Mouse (Mus musculus) spleen, postnatal 0 days (tissue): ENCODE data around the gene Olfr67. TPM values are rescaled to one million over a fixed set of nuclear protein-coding genes. Genes with fewer than 3 reads are reported as not detected.

Experiments
- polyA plus RNA-seq: library from polyadenylated mRNA; unstranded; fragments of >200 nt; fragmentation: Nextera tagmentation; extraction: Ambion mirVana; gene quantifications from 2 replicates; pipeline ENCODE4 v1.2.1, GENCODE M21; 2015

The Olfr67 gene
- not detected in 2 replicates for polyA plus RNA-seq

DNA sequence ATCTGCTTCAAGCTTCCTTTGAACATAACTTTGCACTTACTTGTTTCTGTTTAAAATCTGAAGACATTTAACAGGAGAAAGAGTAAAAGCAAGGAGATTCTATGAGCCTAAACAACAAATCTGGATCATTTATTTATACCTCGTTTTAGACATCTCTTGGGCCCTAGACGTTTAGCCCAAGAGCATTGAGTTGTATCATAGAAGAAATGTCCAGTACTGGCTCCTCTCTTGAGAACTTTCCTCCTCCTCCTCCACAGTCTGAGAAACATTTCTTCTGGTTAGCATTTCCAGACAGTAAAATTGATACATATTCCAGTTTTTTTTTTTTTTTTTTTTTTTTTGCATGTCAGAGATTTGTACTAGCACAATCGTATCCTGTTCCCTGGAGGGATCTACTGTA is at the start of gene Olfr67:
Gene Olfr67 (minus strand): TSS at position 101 of the 400 bp plus-strand sequence.

DNA sequence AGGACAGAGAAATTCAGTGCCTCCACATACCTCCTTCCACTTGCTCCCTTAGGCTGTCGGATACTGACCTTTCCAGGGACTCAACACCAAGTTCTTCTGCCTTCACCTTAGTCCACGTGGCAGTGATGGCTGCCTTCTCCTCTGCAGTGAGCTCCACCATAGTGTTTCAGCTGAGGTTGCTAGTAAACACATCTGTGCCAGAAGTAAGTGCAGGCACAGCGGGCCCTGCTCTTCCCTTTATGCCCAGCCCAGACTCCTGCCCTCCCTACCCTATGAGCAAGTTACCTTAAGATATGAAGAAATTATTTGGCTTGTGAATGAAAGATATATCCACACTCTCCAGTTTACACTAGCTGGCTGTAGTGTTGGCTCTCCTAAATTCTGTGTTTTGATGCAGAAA is 48.6 kb upstream of the Olfr67 start, which contains the start of gene Hbb-bh2:
Gene Hbb-bh2 (minus strand): TSS at position 253 of the 400 bp plus-strand sequence.

DNA sequence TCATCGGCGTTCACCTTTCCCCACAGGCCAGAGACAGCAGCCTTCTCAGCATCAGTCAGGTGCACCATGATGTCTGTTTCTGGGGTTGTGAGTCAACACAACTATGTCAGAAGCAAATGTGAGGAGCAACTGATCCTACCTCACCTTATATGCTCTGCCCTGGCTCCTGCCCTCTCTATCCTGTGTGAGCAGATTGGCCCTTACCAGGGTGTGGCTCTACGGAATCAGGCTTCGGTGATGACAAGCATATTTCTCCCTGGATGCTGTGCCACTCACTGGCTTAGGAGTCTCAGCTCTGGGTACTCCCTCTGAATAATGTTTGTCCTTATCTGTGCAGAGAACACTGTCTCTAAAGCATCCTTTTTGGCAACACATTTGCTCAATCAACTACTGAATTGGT is 36.2 kb upstream of the Olfr67 start, which contains the start of gene Hbb-bs:
Gene Hbb-bs (minus strand): TSS at position 289 of the 400 bp plus-strand sequence.

DNA sequence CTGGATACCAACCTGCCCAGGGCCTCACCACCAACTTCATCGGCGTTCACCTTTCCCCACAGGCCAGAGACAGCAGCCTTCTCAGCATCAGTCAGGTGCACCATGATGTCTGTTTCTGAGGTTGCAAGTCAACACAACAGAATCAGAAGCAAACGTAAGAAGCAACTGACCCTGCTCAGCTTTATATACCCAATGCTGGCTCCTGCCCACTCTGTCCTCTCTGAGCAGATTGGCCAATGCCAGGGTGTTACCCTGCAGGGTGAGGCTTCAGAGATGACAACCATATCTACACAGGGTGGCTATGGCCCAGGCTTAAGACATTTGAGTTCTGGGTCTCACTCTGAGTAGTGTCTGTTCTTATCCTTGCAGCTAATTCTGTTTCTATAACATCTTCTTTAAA is 22.1 kb upstream of the Olfr67 start, which contains the start of gene Hbb-bt:
Gene Hbb-bt (minus strand): TSS at position 231 of the 400 bp plus-strand sequence.

DNA sequence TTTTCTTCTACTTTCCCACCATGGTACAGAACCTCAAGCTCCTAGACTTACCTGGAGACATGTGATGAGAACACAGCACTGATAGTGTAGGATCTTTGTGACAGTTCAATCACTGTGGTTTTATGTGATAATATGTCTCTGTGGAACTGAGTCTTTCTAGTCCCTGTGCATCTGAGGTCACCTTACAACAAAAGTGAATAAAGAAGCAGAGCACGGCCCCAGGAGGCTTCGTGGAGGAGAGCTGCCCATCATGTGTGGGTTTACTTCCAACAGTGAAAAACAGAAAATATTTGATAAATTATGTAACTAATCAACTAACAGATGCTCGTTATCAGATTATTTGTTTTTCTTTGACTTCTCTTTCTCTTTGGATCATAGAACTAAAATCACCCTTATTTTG is 12.0 kb downstream of the Olfr67 start, which contains the start of gene Olfr68:
Gene Olfr68 (minus strand): TSS at position 101 of the 400 bp plus-strand sequence.

DNA sequence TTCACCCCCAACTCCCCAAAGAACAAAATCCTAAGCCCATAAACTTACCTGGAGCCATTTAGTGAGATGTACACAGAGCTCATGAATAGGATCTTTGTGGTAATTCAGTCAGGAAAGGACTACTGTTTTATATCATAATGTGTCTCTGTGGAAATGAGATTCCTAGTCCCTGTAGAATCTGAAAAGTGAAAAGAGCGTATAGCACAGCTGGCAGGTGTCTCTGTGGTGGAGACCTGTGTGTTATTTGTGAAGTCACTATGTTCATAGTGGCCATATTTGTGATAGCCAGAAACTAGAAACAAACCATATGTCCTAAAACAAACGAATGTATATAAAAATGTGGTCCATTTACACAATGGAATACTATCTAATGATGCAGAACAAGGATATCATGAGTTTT is 20.1 kb downstream of the Olfr67 start, which contains the start of gene Olfr69:
Gene Olfr69 (minus strand): TSS at position 101 of the 400 bp plus-strand sequence.

DNA sequence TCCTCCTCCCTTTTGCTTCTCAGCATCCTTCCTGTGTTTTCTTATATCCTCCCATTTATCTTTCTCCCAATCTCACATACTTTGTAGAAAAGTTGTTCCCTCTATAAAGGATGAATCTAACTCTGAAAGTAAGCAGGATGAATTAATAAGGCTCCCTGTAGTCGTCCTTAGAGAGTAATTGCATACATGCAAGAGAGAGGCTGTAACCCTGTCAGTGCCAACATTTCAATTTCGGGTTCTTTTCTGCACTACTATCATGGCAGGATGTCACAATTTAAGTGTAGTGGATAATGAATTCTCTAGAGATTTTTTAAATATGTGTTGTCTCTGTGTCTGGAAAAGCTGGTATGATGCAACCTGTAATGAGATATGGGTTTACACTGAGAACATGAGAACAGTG is 34.4 kb downstream of the Olfr67 start, which contains the start of gene Olfr630:
Gene Olfr630 (minus strand): TSS at position 101 of the 400 bp plus-strand sequence.

DNA sequence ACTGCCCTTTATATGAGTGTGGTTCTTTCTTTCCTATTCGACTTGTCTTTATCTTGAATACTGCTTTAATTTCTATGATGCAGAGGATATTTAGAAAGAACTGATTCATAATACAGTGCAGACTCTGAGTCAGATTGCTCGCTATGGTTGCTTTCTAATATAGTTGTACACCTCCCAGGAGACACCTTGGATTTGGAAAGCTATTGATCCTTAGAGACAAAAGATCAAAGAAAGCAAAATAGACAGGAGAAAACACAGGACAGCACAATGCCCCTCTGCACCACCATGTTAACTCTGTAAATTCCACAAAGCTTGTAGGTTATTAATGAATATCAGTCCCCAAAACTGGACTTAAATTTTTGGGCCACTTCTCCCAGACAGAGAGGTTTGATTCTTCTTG is 46.8 kb downstream of the Olfr67 start, which contains the start of gene Olfr629:
Gene Olfr629 (minus strand): TSS at position 101 of the 400 bp plus-strand sequence.

Other genes starting within 250 kb of the Olfr67 start
- not detected in 2 replicates for gene Olfr612, start 249.1 kb downstream of the Olfr67 start, polyA plus RNA-seq
- not detected in 2 replicates for gene Olfr613, start 243.7 kb downstream of the Olfr67 start, polyA plus RNA-seq
- not detected in 2 replicates for gene Olfr615, start 235.7 kb downstream of the Olfr67 start, polyA plus RNA-seq
- gene Olfr616, start 222.7 kb downstream of the Olfr67 start, polyA plus RNA-seq: not detected in 2 replicates
- gene Olfr617, start 218.8 kb downstream of the Olfr67 start, polyA plus RNA-seq: not detected in 2 replicates
- gene Olfr618, start 201.7 kb downstream of the Olfr67 start, polyA plus RNA-seq: not detected in 2 replicates
- gene Olfr619, start 191.2 kb downstream of the Olfr67 start, polyA plus RNA-seq: not detected in 2 replicates
- gene Olfr620, start 179.3 kb downstream of the Olfr67 start, polyA plus RNA-seq: not detected in 2 replicates
- gene Olfr622, start 149.1 kb downstream of the Olfr67 start, polyA plus RNA-seq: not detected in 2 replicates
- not detected in 2 replicates for gene Olfr623, start 128.1 kb downstream of the Olfr67 start, polyA plus RNA-seq
- 0.02 and 0.08 TPM in 2 replicates for gene Olfr624, start 120.6 kb downstream of the Olfr67 start, polyA plus RNA-seq
- not detected in 2 replicates for gene Olfr625-ps1, start 109.1 kb downstream of the Olfr67 start, polyA plus RNA-seq
- gene Olfr243, start 77.2 kb downstream of the Olfr67 start, polyA plus RNA-seq: not detected in 2 replicates
- not detected in 2 replicates for gene Olfr628, start 61.4 kb downstream of the Olfr67 start, polyA plus RNA-seq
- gene Olfr629, start 46.9 kb downstream of the Olfr67 start, polyA plus RNA-seq: 0.14 and 0.19 TPM in 2 replicates
- gene Olfr630, start 34.5 kb downstream of the Olfr67 start, polyA plus RNA-seq: not detected in 2 replicates
- gene Olfr69, start 20.2 kb downstream of the Olfr67 start, polyA plus RNA-seq: 0.05 TPM in 1 of 2 replicates, not detected in the other
- gene Olfr68, start 12.1 kb downstream of the Olfr67 start, polyA plus RNA-seq: 0.02 TPM in 1 of 2 replicates, not detected in the other
- gene Hbb-bt, start 22.2 kb upstream of the Olfr67 start, polyA plus RNA-seq: 27,857 and 31,285 TPM in 2 replicates
- gene Hbb-bs, start 36.3 kb upstream of the Olfr67 start, polyA plus RNA-seq: 96,477 and 101,005 TPM in 2 replicates
- gene Hbb-bh2, start 48.7 kb upstream of the Olfr67 start, polyA plus RNA-seq: not detected in 2 replicates
- gene Hbb-bh1, start 51.3 kb upstream of the Olfr67 start, polyA plus RNA-seq: 1.3 and 1.9 TPM in 2 replicates
- 2.9 and 3.0 TPM in 2 replicates for gene Hbb-y, start 61.4 kb upstream of the Olfr67 start, polyA plus RNA-seq
- gene Olfr66, start 94.4 kb upstream of the Olfr67 start, polyA plus RNA-seq: not detected in 2 replicates
- 0.02 TPM in 1 of 2 replicates, not detected in the other for gene Olfr64, start 102.7 kb upstream of the Olfr67 start, polyA plus RNA-seq
- gene Olfr65, start 111.7 kb upstream of the Olfr67 start, polyA plus RNA-seq: not detected in 2 replicates
- gene Olfr631, start 137.0 kb upstream of the Olfr67 start, polyA plus RNA-seq: not detected in 2 replicates
- gene Olfr632, start 142.5 kb upstream of the Olfr67 start, polyA plus RNA-seq: 0.07 TPM in 1 of 2 replicates, not detected in the other
- not detected in 2 replicates for gene Olfr633, start 152.6 kb upstream of the Olfr67 start, polyA plus RNA-seq
- not detected in 2 replicates for gene Olfr635, start 179.3 kb upstream of the Olfr67 start, polyA plus RNA-seq
- not detected in 2 replicates for gene Olfr638, start 206.9 kb upstream of the Olfr67 start, polyA plus RNA-seq
- gene Olfr639, start 225.5 kb upstream of the Olfr67 start, polyA plus RNA-seq: not detected in 2 replicates
- gene Olfr640, start 233.8 kb upstream of the Olfr67 start, polyA plus RNA-seq: not detected in 2 replicates
- gene Olfr641, start 243.6 kb upstream of the Olfr67 start, polyA plus RNA-seq: not detected in 2 replicates